ENCODE assay signal across 7 mouse cellular contexts in the genomic region with DNA sequence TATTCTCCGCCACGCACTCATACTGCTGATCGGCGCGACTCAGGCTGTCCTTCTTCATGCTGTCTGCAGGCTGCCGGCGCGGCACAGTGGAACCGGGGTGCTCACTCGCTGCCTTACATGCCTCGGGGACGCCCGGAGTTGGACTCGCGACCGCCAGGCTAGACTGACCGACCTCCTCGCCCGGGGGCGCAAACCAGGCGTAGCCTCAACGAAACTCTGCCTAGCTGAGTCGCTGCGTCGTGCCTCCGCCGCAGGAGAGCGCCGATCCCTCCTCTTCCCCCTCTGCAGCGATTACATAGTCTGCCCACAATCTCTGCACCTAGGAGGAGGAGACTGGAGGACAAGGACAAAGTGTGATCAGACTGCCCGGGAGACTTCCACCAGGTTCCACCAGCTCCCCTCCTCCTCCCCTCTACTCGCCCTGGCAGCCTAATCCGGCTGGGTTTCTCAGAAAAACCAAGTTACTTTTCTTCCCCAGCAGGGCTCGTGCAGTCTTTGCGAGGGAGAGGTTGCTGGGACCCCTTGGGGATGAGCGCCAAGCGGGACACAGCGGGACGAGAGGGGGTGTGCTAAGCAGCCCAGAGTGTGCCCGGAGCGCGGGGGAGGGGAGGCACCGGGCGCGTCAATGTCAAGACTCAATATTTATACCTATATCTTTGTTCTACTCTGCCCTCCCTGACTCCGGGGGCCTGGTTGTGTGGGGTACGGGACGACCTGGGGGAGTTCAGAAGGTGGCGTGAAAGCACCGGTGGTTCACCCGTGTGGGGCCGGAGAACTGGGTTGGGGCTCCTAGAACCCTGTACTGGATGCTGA.
DNase-seq lines count a peak whose midpoint lies in the region; ATAC-seq lines count a peak whose summit lies in the region.

No protein-coding gene starts in this region.

- WGBS in forebrain, embryonic 11.5 days, result 30% methylated on average over 49 of the region's 52 CpGs
- WGBS in limb, embryonic 15.5 days, result 24% methylated on average over 51 of the region's 52 CpGs

- H3K4me2 ChIP-seq in forebrain, embryonic 11.5 days (ENCODE audit: low read depth, low read length, severe bottlenecking), result peak overlapping the region; percentile 61
- peak overlapping the region; percentile 63 for H3K4me2 ChIP-seq in limb, embryonic 15.5 days

- ATAC-seq in forebrain, embryonic 11.5 days (replicated peaks; ENCODE audit: low FRiP score), result peak; percentile 67
- ATAC-seq in limb, embryonic 15.5 days (ENCODE audit: insufficient number of reproducible peaks, low FRiP score, low TSS enrichment, low read depth), result no peak

- DNase-seq in right cerebral cortex, postnatal 4 days, result peak; percentile 5
- DNase-seq in right cerebral cortex, postnatal 36 days (ENCODE audit: low spot score in 2 of 2), result no peak
- DNase-seq in forebrain, embryonic 11.5 days (ENCODE audit: low spot score), result peak; percentile 59
- DNase-seq in testis, postnatal 10 days (ENCODE audit: low spot score), result peak; percentile 40
- no peak for DNase-seq in cerebellum, adult 11-12 months
- DNase-seq in cerebellum, adult 8-10 months, result no peak

- no peaks in the 10 kb centered on the region for H3K36me3 ChIP-seq in forebrain, embryonic 11.5 days (ENCODE audit: control insufficient read depth, insufficient read depth, low read length)
- H3K36me3 ChIP-seq in limb, embryonic 15.5 days, result no peaks in the 10 kb centered on the region

- peak overlapping the region; percentile 30 for H3K4me3 ChIP-seq in forebrain, embryonic 11.5 days (ENCODE audit: low read depth, low read length)
- H3K4me3 ChIP-seq in limb, embryonic 15.5 days, result peak overlapping the region; percentile 37

- H3K27ac ChIP-seq in forebrain, embryonic 11.5 days (ENCODE audit: low read depth, low read length), result no peak overlapping the region
- no peak overlapping the region for H3K27ac ChIP-seq in limb, embryonic 15.5 days

- no peaks in the 10 kb centered on the region for H3K27me3 ChIP-seq in forebrain, embryonic 11.5 days (ENCODE audit: control insufficient read depth, insufficient read depth, low read length)
- no peaks in the 10 kb centered on the region for H3K27me3 ChIP-seq in limb, embryonic 15.5 days

- no peak overlapping the region for H3K9ac ChIP-seq in forebrain, embryonic 11.5 days (ENCODE audit: low read length)
- H3K9ac ChIP-seq in limb, embryonic 15.5 days, result no peak overlapping the region

- H3K4me1 ChIP-seq in forebrain, embryonic 11.5 days (replicated peaks; ENCODE audit: control insufficient read depth, insufficient read depth, low read length), result no peaks in the 10 kb centered on the region
- H3K4me1 ChIP-seq in limb, embryonic 15.5 days, result peaks cover 2% of the 10 kb centered on the region; the same call in 1 of the 2 replicates

- H3K9me3 ChIP-seq in forebrain, embryonic 11.5 days (ENCODE audit: control insufficient read depth, low read length), result no peaks in the 10 kb centered on the region
- no peaks in the 10 kb centered on the region for H3K9me3 ChIP-seq in limb, embryonic 15.5 days

Comparison
In these comparisons a context has a peak if more than half of its experiments do, and no peak if none do; other contexts are left out.
1. DNase-seq: peak in right cerebral cortex, postnatal 4 days (single experiment), forebrain, embryonic 11.5 days (single experiment) and testis, postnatal 10 days (single experiment); none in right cerebral cortex, postnatal 36 days (0 of 2), cerebellum, adult 11-12 months (single experiment) and cerebellum, adult 8-10 months (single experiment).